Mouse (Mus musculus) cerebellum, postnatal 36 days (tissue): Measurements from ENCODE around the gene Tcf20.

Experiments used
- DNase-seq, 2 experiments: peaks; one replicate each; pipeline ENCODE4 v3.0.0; 2021 to 2022; ENCODE audit warnings: mixed read lengths in 2 of 2

Gene Tcf20

GRCm38 (mm10) chr15:82987732-82988112 lies at the start of gene Tcf20:
Tcf20 (minus strand) TSS chr15:82987872.
- DNase-seq: peak; percentile 69 to 80

DNA sequence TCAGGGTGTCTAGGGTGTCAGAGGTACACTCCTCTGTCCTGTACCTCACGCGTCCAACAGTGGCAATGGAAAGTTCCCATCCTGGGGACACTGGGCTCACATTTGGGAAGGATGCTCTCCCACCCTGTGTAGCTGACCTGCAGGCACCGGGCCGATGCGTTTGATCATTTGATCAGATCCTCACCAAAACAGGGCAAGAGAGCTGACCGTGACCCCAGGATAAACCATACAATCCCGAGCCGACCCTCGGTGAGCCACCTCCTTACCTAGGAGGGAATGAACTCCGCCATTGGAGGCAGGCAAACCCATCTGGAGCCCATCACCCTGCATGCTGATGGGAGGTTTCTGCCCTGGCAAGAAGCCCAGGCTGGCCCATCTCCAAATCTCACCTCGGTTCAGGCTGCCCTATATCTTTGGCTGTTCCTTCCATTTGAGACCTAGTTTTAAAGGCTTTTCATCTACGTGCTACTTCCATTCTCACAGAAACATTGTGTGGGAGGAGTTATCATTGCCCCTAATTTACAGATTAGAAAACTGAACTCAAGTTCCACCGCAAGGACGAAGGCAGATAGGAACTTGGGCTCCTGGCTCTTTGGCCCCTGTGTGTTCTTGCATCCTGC lies 49.3 kb upstream of the Tcf20 start:
- DNase-seq: peak; percentile 63 to 71

- DNase-seq: no peak
Observed at GRCm38 (mm10) chr15:83036089-83036488, 48.4 kb upstream of the Tcf20 start.

GRCm38 (mm10) chr15:83034275-83034977 lies 46.8 kb upstream of the Tcf20 start:
- peak; percentile 56 to 60 for DNase-seq

DNA sequence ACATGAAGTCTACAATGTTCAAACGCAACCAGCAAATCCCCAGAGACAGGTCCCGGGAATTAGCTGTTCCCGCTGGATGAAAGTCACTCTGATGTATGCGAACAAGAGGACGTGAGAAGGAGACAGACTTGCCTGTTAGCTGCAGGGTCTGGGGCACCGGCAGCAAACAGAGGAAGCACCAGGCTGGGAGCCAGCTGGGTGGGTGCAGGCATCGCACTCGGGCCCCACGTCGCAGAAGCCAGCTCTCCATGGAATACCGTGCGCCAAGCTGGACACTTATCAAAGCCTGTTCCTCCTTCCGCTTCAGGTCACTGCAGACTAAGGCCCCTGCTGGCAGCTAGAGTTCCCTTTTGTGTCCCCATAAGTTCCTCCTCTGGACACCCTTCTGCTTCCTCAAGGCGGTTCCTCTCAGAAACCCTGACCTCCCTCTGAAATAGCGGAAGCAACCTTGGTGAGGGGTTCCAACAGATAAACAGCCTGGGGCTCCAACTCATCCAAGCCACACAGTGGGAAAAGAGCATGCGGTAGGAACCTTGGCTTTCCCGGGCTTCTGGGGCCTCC lies 45.4 kb upstream of the Tcf20 start, which contains the start of gene Nfam1:
TSS of gene Nfam1 (minus strand) at position 326 of the 561 bp plus-strand sequence.
- DNase-seq: no peak

GRCm38 (mm10) chr15:83030884-83031283 lies 43.2 kb upstream of the Tcf20 start:
- no peak for DNase-seq

GRCm38 (mm10) chr15:83029725-83030718 lies 42.4 kb upstream of the Tcf20 start:
- DNase-seq: no peak

DNA sequence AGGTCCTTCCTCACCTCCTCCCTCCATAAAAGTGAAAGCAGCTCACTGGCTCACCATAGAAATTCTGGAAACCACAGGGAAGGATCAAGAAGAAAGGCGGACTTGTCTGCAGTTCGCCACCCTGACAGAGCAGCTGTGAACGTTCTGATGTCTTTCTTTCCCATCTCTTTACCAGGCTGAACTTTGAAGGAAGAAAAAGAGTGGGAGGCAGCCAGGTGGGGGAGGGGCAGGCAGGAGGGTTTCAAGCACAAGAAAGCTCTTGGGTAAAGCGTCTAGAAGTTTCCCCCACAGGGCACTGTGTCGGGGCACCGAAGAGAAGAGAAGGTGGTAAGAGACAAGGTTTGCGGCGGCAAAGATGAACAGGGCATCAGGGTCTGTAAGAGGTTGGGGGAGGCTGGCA lies 38.5 kb upstream of the Tcf20 start:
- no peak for DNase-seq

GRCm38 (mm10) chr15:83025041-83025760 lies 37.5 kb upstream of the Tcf20 start:
- no peak for DNase-seq

- no peak for DNase-seq
Observed at GRCm38 (mm10) chr15:83022947-83023346, 35.3 kb upstream of the Tcf20 start.

- DNase-seq: peak; percentile 25 to 28
Observed at GRCm38 (mm10) chr15:83010990-83011664, 23.5 kb upstream of the Tcf20 start.

DNA sequence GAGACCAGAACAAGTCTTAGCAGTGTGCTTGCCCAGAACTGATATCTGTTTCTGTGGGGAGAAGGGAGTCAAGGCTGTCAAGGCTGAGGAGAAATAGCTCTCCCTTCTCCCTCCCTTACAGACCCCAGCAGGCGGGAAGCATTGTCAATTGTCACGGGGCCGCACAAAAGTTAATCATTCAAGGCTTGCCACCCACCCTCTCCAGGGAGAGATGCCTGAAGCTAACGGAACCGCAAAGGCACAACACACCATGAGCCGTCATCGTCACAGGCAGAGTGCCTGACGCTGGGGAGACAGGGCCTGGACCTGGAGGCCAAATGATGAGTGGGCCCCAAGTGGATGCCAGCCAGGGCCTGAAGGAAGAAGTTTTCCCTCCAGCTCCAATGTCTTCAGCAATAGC lies 22.8 kb upstream of the Tcf20 start:
- no peak for DNase-seq

- no peak for DNase-seq
Observed at GRCm38 (mm10) chr15:83009532-83009931, 21.9 kb upstream of the Tcf20 start.

DNA sequence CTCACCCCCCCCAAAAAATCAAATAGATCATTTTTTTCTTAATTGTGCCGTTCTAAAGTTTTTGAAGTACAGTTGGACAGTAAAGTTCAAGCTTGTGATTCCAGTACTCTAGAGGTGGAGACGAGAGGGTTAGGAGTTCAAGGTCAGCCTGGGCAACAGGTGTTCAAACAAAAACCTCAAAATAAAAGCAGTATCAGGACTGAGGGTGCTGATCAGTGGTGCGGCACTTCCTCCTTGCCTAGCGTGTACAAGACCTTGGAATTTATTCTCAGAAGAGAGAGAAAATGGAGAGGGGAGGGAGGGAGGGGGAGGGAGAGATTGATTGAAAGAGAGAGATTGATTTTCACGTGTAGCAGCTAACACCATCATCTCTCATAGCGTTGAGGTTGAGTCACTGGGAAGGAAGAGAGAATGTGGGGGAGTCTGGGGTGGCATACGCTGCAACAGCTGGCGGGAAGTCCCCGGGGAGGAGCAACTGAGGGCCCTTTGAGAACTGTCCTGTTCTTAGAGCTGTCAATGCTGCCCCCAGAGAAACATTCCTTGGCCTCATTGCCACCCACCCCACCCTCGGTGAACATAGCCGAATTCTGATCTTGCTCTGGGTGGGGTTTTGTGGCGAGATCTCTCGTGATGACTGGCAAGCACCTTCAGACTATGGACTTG lies 21.2 kb upstream of the Tcf20 start:
- DNase-seq: no peak

DNA sequence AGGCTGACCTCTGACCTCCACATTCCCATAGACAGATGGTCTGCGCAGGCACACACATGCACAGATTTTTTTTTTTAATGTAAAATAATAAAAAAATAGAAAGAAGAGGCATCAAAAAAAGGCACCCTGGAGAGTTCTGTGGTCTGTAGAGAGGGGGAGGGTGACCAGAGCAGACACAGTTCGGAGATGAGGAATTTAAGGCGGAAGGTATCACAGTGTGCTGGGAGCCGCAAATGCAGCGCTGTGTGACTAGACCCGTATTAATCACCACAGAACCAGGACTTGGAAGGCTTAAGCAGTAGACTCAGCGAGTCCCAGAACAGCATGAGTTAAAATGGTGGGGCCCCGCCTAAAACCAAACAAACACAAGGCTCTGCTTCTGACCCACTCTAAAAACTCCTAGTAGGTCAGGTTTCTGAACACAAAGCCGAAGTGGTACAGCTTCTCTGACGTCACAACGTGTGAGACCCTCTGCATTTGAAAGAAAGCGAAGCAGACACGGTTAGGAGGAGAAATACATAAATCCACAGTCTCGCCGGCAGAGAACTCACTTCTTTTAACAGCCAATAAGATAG lies 19.8 kb upstream of the Tcf20 start:
- DNase-seq: no peak

GRCm38 (mm10) chr15:83002665-83003548 lies 15.2 kb upstream of the Tcf20 start:
- peak; percentile 78 to 85 for DNase-seq

DNA sequence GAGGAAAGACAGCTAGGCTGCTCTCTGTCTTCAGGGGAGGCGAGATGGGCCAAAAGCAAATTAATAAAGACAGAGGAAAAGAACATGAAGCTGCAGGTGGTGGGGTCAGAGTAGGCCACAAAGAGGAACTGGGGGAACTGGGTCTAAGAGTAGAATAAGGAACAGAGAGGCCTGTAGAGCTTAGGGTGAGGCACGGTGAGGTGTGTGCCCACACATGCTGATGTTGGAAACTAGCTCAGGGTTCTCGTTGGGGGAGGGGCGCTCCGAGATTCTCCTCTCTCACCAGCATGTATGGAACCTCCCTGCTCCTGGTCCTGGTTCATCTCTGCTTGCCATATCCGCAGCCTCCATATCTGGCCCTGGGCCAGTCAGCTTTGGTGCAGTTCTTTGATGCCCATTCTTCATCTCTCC lies 11.1 kb upstream of the Tcf20 start:
- DNase-seq: no peak

- no peak for DNase-seq
Observed at GRCm38 (mm10) chr15:82996431-82996830, 8.8 kb upstream of the Tcf20 start.

- DNase-seq: no peak
Observed at GRCm38 (mm10) chr15:82995239-82995638, 7.6 kb upstream of the Tcf20 start.

DNA sequence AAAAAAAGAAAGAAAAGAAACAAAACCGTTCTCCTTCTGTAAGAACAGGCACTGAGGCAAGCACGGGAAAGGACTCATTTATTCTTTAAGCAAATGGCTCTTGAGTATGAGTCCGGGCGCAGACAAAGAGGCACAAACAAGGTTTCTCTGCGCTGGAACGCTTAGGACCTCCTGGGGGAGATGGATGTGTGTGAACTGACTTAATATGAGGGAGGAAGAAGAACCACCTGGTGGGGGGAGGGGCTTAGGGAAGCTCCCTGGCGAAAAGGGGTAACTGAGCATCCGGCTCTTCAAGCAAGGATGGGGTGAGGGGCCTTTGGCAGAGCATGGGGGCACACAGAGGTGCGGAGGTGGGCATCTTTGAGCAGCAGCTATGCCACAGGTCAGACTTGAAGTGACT lies 5.2 kb upstream of the Tcf20 start:
- DNase-seq: no peak
